Mouse (Mus musculus): ENCODE measurements at regions not wholly inside any gene's neighbourhood (a gene's known extent, or its start where the extent isn't known, plus 50 kb on each side); places are given as distances from the start of the nearest gene placed in this dataset.

GRCm38 (mm10) chr13:112189605-112190004 is 98.6 kb upstream of the Ankrd55 start:
- Histone ChIP-seq H3K27me3 (ENCODE audit: control insufficient read depth, insufficient read depth, low read length) (no peaks in the 10 kb centered on the region), H3K9ac (ENCODE audit: low read length) (no peak overlapping the region), H3K27ac (replicated peaks; ENCODE audit: low read depth, low read length) (no peak overlapping the region), H3K4me2 (ENCODE audit: low read depth, severe bottlenecking) (no peak overlapping the region), H3K4me1 (ENCODE audit: control insufficient read depth, insufficient read depth, low read length) (no peaks in the 10 kb centered on the region), H3K4me3 (ENCODE audit: low read depth, low read length) (no peak overlapping the region), H3K9me3 (ENCODE audit: control insufficient read depth, low read length) (no peaks in the 10 kb centered on the region), H3K36me3 (ENCODE audit: control insufficient read depth, insufficient read depth, low read length) (no peaks in the 10 kb centered on the region)
- WGBS = 61% methylated on average over 5 of the region's 5 CpGs
- ATAC-seq (ENCODE audit: insufficient number of reproducible peaks, low FRiP score, low TSS enrichment, low read depth) = no peak
- DNase-seq (ENCODE audit: low spot score) = no peak

GRCm38 (mm10) chr13:112192192-112192905 is 95.9 kb upstream of the Ankrd55 start:
- H3K4me2 ChIP-seq (ENCODE audit: low read depth, severe bottlenecking) = no peak overlapping the region
- H3K4me1 ChIP-seq (ENCODE audit: control insufficient read depth, insufficient read depth, low read length) = peaks cover 8% of the 10 kb centered on the region
- no peaks in the 10 kb centered on the region for H3K9me3 ChIP-seq (ENCODE audit: control insufficient read depth, low read length)
- no peak overlapping the region for H3K27ac ChIP-seq (replicated peaks; ENCODE audit: low read depth, low read length)
- no peak for ATAC-seq (ENCODE audit: insufficient number of reproducible peaks, low FRiP score, low TSS enrichment, low read depth)
- H3K4me3 ChIP-seq (ENCODE audit: low read depth, low read length) = no peak overlapping the region
- no peaks in the 10 kb centered on the region for H3K36me3 ChIP-seq (ENCODE audit: control insufficient read depth, insufficient read depth, low read length)
- no peak for DNase-seq (ENCODE audit: low spot score)
- H3K9ac ChIP-seq (ENCODE audit: low read length) = no peak overlapping the region
- 74% methylated on average over 9 of the region's 9 CpGs for WGBS
- no peaks in the 10 kb centered on the region for H3K27me3 ChIP-seq (ENCODE audit: control insufficient read depth, insufficient read depth, low read length)

- ATAC-seq (ENCODE audit: insufficient number of reproducible peaks, low FRiP score, low TSS enrichment, low read depth) (no peak), DNase-seq (ENCODE audit: low spot score) (no peak)
- H3K27me3 ChIP-seq (ENCODE audit: control insufficient read depth, insufficient read depth, low read length) = no peaks in the 10 kb centered on the region
- H3K27ac ChIP-seq (replicated peaks; ENCODE audit: low read depth, low read length) = no peak overlapping the region
- peaks cover 8% of the 10 kb centered on the region for H3K4me1 ChIP-seq (ENCODE audit: control insufficient read depth, insufficient read depth, low read length)
- no peak overlapping the region for H3K4me3 ChIP-seq (ENCODE audit: low read depth, low read length)
- no peak overlapping the region for H3K4me2 ChIP-seq (ENCODE audit: low read depth, severe bottlenecking)
- H3K9ac ChIP-seq (ENCODE audit: low read length) = no peak overlapping the region
- H3K36me3 ChIP-seq (ENCODE audit: control insufficient read depth, insufficient read depth, low read length) = no peaks in the 10 kb centered on the region
- WGBS = 83% methylated on average over 5 of the region's 5 CpGs
- H3K9me3 ChIP-seq (ENCODE audit: control insufficient read depth, low read length) = no peaks in the 10 kb centered on the region
These were observed 94.6 kb upstream of the Ankrd55 start for GRCm38 (mm10) chr13:112193676-112194075.

- Histone ChIP-seq H3K9ac (ENCODE audit: low read length) (no peak overlapping the region), H3K9me3 (ENCODE audit: control insufficient read depth, low read length) (no peaks in the 10 kb centered on the region), H3K4me3 (ENCODE audit: low read depth, low read length) (no peak overlapping the region), H3K27ac (replicated peaks; ENCODE audit: low read depth, low read length) (no peak overlapping the region), H3K36me3 (ENCODE audit: control insufficient read depth, insufficient read depth, low read length) (no peaks in the 10 kb centered on the region), H3K27me3 (ENCODE audit: control insufficient read depth, insufficient read depth, low read length) (no peaks in the 10 kb centered on the region), H3K4me1 (ENCODE audit: control insufficient read depth, insufficient read depth, low read length) (peaks cover 8% of the 10 kb centered on the region), H3K4me2 (ENCODE audit: low read depth, severe bottlenecking) (no peak overlapping the region)
- DNase-seq (ENCODE audit: low spot score) (no peak), ATAC-seq (ENCODE audit: insufficient number of reproducible peaks, low FRiP score, low TSS enrichment, low read depth) (no peak)
- 87% methylated on average over 5 of the region's 5 CpGs for WGBS
These were observed 93.3 kb upstream of the Ankrd55 start for GRCm38 (mm10) chr13:112194991-112195390.

DNA sequence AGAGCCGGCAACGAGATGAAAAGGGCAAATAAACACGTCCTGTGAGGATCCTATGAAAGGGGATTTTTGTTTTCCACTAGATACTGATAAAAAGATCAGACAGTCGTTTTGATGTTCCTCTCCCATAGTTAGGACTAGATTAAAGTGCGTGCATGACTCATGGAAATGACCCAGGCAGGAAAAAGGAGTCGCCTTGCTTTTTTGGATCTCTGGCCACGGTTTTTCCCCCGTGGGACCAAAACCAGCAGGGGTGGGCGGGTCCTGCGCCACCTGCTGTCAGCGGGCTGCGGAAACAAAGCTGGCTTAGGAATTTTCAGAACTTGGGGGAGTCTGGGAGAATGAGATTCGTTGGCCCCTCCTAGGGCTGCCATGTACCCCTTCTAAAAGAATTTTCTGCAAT is 91.5 kb upstream of the Ankrd55 start:
- Histone ChIP-seq H3K4me2 (ENCODE audit: low read depth, severe bottlenecking) (peak overlapping the region; percentile 25; the same call in 1 of the 2 replicates), H3K9me3 (ENCODE audit: control insufficient read depth, low read length) (no peaks in the 10 kb centered on the region), H3K27ac (replicated peaks; ENCODE audit: low read depth, low read length) (no peak overlapping the region), H3K36me3 (ENCODE audit: control insufficient read depth, insufficient read depth, low read length) (no peaks in the 10 kb centered on the region), H3K9ac (ENCODE audit: low read length) (no peak overlapping the region; the same call in 1 of the 2 replicates), H3K4me1 (ENCODE audit: control insufficient read depth, insufficient read depth, low read length) (peaks cover 8% of the 10 kb centered on the region), H3K27me3 (ENCODE audit: control insufficient read depth, insufficient read depth, low read length) (no peaks in the 10 kb centered on the region), H3K4me3 (ENCODE audit: low read depth, low read length) (no peak overlapping the region)
- ATAC-seq (ENCODE audit: insufficient number of reproducible peaks, low FRiP score, low TSS enrichment, low read depth) (no peak), DNase-seq (ENCODE audit: low spot score) (peak; percentile 63)
- WGBS = 11% methylated on average over 13 of the region's 13 CpGs

- Histone ChIP-seq H3K4me2 (ENCODE audit: low read depth, severe bottlenecking) (no peak overlapping the region), H3K27me3 (ENCODE audit: control insufficient read depth, insufficient read depth, low read length) (no peaks in the 10 kb centered on the region), H3K9me3 (ENCODE audit: control insufficient read depth, low read length) (no peaks in the 10 kb centered on the region), H3K4me1 (ENCODE audit: control insufficient read depth, insufficient read depth, low read length) (no peaks in the 10 kb centered on the region), H3K9ac (ENCODE audit: low read length) (no peak overlapping the region), H3K27ac (replicated peaks; ENCODE audit: low read depth, low read length) (no peak overlapping the region), H3K4me3 (ENCODE audit: low read depth, low read length) (no peak overlapping the region), H3K36me3 (ENCODE audit: control insufficient read depth, insufficient read depth, low read length) (no peaks in the 10 kb centered on the region)
- 82% methylated on average over 8 of the region's 8 CpGs for WGBS
- no peak for DNase-seq (ENCODE audit: low spot score)
- ATAC-seq (ENCODE audit: insufficient number of reproducible peaks, low FRiP score, low TSS enrichment, low read depth) = no peak
These were observed 84.5 kb upstream of the Ankrd55 start for GRCm38 (mm10) chr13:112203721-112204120.

DNA sequence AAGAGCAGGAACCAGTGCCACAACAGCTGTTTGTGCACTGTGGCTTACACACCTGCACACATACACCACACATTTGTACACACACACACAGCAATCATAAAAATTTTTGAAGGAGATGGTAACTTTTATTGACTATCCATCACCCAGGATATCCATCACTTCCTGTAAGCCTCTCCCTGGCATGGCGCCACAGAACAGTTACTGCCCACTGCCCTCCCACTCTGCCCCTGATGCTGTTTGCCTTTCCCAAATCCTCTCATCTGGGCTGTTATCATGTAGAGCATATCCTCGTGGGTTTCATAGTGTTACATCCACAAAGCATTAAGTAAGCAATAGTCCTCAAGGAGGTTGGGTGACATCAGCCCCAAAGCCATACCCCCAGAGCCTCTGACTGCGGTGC is 84.0 kb upstream of the Ankrd55 start:
- H3K27ac ChIP-seq (replicated peaks; ENCODE audit: low read depth, low read length) = no peak overlapping the region
- ATAC-seq (ENCODE audit: insufficient number of reproducible peaks, low FRiP score, low TSS enrichment, low read depth) (no peak), DNase-seq (ENCODE audit: low spot score) (no peak)
- no peak overlapping the region for H3K4me2 ChIP-seq (ENCODE audit: low read depth, severe bottlenecking)
- WGBS = 85% methylated on average over 3 of the region's 3 CpGs
- H3K9me3 ChIP-seq (ENCODE audit: control insufficient read depth, low read length) = no peaks in the 10 kb centered on the region
- no peaks in the 10 kb centered on the region for H3K27me3 ChIP-seq (ENCODE audit: control insufficient read depth, insufficient read depth, low read length)
- H3K4me1 ChIP-seq (ENCODE audit: control insufficient read depth, insufficient read depth, low read length) = no peaks in the 10 kb centered on the region
- no peak overlapping the region for H3K9ac ChIP-seq (ENCODE audit: low read length)
- no peaks in the 10 kb centered on the region for H3K36me3 ChIP-seq (ENCODE audit: control insufficient read depth, insufficient read depth, low read length)
- no peak overlapping the region for H3K4me3 ChIP-seq (ENCODE audit: low read depth, low read length)

- Histone ChIP-seq H3K4me3 (ENCODE audit: low read depth, low read length) (no peak overlapping the region), H3K27ac (replicated peaks; ENCODE audit: low read depth, low read length) (no peak overlapping the region), H3K9ac (ENCODE audit: low read length) (no peak overlapping the region), H3K9me3 (ENCODE audit: control insufficient read depth, low read length) (no peaks in the 10 kb centered on the region), H3K27me3 (ENCODE audit: control insufficient read depth, insufficient read depth, low read length) (no peaks in the 10 kb centered on the region), H3K4me2 (ENCODE audit: low read depth, severe bottlenecking) (no peak overlapping the region), H3K4me1 (ENCODE audit: control insufficient read depth, insufficient read depth, low read length) (no peaks in the 10 kb centered on the region), H3K36me3 (ENCODE audit: control insufficient read depth, insufficient read depth, low read length) (no peaks in the 10 kb centered on the region)
- no peak for ATAC-seq (ENCODE audit: insufficient number of reproducible peaks, low FRiP score, low TSS enrichment, low read depth)
- 77% methylated on average over 5 of the region's 5 CpGs for WGBS
- DNase-seq (ENCODE audit: low spot score) = no peak
These were observed 83.4 kb upstream of the Ankrd55 start for GRCm38 (mm10) chr13:112204813-112205212.

Measured in limb, embryonic 11.5 days (tissue).